15 mouse cellular contexts compared by ENCODE assay signal in the genomic region with DNA sequence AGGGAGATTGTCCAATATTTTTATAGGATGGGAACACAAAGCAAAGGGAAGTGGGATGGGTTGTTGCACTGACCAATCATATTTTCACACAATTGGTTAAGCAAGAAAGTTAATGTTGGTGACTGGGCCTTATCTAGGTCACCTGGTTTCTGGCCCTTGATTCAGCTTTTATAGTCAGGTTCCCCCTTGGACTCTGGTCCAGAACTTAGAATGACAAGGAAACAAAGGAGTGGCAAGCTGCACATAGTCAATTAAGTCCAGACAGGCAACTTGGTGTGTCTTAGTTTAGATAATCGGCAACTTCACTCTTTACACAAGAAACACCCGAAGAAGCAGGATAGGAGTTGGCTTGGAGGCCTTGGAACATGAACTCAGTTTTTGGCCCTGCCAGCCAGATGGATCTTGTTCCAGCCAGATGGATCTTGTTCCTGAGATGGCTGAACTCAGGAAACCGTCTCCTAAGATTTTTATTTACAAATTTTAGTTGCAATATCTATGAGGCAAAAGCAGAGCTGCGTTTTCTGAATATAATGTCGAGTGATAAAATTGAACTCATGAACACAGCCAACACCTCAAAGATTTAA.
A peak's percentile ranks its signal among the peaks of the same experiment; 100 is the strongest.
DNase-seq lines count a peak whose midpoint lies in the region; ATAC-seq and TF ChIP-seq lines count a peak whose summit lies in the region.
"Had no signal": no experiment of that assay in that cellular context is flagged by ENCODE, and none has a peak within 500 bp of the region (broad histone marks: within the 10 kb centered on the region; RNA-seq: fewer than 3 reads in every experiment).

No protein-coding gene starts in this region.

- WGBS in intestine, embryonic 16.5 days: 58% methylated on average over 5 of the region's 5 CpGs
- 95% methylated on average over 5 of the region's 5 CpGs for WGBS in hindbrain, embryonic 12.5 days

- H3K27ac ChIP-seq in gastrocnemius, adult 2 months: no peak overlapping the region
- H3K27ac ChIP-seq in intestine, embryonic 16.5 days (ENCODE audit: low read length): no peak overlapping the region
- no peak overlapping the region for H3K27ac ChIP-seq in hindbrain, embryonic 12.5 days
- H3K27ac ChIP-seq: forebrain, embryonic 15.5 days; heart, embryonic 13.5 days; left cerebral cortex, adult 2 months; liver, embryonic 13.5 days; midbrain, embryonic 10.5 days had no signal

- intact Hi-C loops in gastrocnemius, adult 2 months (cut with DNase I): no loop called here
- intact Hi-C loops in left cerebral cortex, postnatal 10 days (cut with DNase I): no loop called here

- H3K36me3 ChIP-seq in intestine, embryonic 16.5 days (ENCODE audit: control insufficient read depth, insufficient read depth, low read length): no peaks in the 10 kb centered on the region
- H3K36me3 ChIP-seq in hindbrain, embryonic 12.5 days: no peaks in the 10 kb centered on the region
- H3K36me3 ChIP-seq: forebrain, embryonic 15.5 days; heart, embryonic 13.5 days; liver, embryonic 13.5 days; midbrain, embryonic 10.5 days had no signal

- no peaks in the 10 kb centered on the region for H3K4me1 ChIP-seq in intestine, embryonic 16.5 days (ENCODE audit: control insufficient read depth, insufficient read depth, low read length)
- H3K4me1 ChIP-seq in hindbrain, embryonic 12.5 days: no peaks in the 10 kb centered on the region
- H3K4me1 ChIP-seq: heart, embryonic 13.5 days; liver, embryonic 13.5 days had no signal

- H3K27me3 ChIP-seq in intestine, embryonic 16.5 days (replicated peaks; ENCODE audit: control insufficient read depth, insufficient read depth, low read length): no peaks in the 10 kb centered on the region
- H3K27me3 ChIP-seq in hindbrain, embryonic 12.5 days: no peaks in the 10 kb centered on the region
- H3K27me3 ChIP-seq: forebrain, embryonic 15.5 days; heart, embryonic 13.5 days; liver, embryonic 13.5 days had no signal

- TF ChIP-seq CTCF in gastrocnemius, adult 2 months (IDR thresholded peaks at IDR 0.05): no peak

- peak; percentile 69; the same call in 1 of the 2 replicates for ATAC-seq in intestine, embryonic 16.5 days
- ATAC-seq in hindbrain, embryonic 12.5 days (ENCODE audit: low FRiP score): no peak
- ATAC-seq: activated CD4-positive, CD25-positive, alpha-beta regulatory T cell, adult 4 months; forebrain, embryonic 15.5 days had no signal

- no peak overlapping the region for H3K9ac ChIP-seq in intestine, embryonic 16.5 days (ENCODE audit: low read depth, low read length)
- H3K9ac ChIP-seq in hindbrain, embryonic 12.5 days: no peak overlapping the region
- H3K9ac ChIP-seq: forebrain, embryonic 15.5 days; heart, embryonic 13.5 days; liver, embryonic 13.5 days had no signal

- no peak overlapping the region for H3K4me3 ChIP-seq in gastrocnemius, adult 2 months
- no peak overlapping the region for H3K4me3 ChIP-seq in intestine, embryonic 16.5 days (ENCODE audit: low read length)
- no peak overlapping the region for H3K4me3 ChIP-seq in hindbrain, embryonic 12.5 days
- H3K4me3 ChIP-seq: forebrain, embryonic 15.5 days; heart, embryonic 13.5 days; left cerebral cortex, adult 2 months; liver, embryonic 13.5 days; midbrain, embryonic 10.5 days had no signal

- no peak overlapping the region for H3K4me2 ChIP-seq in intestine, embryonic 16.5 days (ENCODE audit: low read depth, low read length)
- H3K4me2 ChIP-seq in hindbrain, embryonic 12.5 days (replicated peaks): no peak overlapping the region
- H3K4me2 ChIP-seq: forebrain, embryonic 15.5 days; heart, embryonic 13.5 days; liver, embryonic 13.5 days had no signal

- DNase-seq in gastrocnemius, adult 2 months: peak; percentile 26
- no peak for DNase-seq in gastrocnemius, postnatal 4 days (ENCODE audit: low spot score in 2 of 2)
- peak; percentile 5 for DNase-seq in ovary, postnatal 36 days (ENCODE audit: low spot score)
- no peak for DNase-seq in ovary, postnatal 14 days (ENCODE audit: low spot score)
- DNase-seq in lung, postnatal 36 days: peak; percentile 11
- no peak for DNase-seq in left cerebral cortex, postnatal 10 days (ENCODE audit: extremely low spot score in 1 of 2, low spot score in 2 of 2)
- DNase-seq: liver, embryonic 13.5 days; thymus, postnatal 14 days had no signal

- H3K9me3 ChIP-seq in intestine, embryonic 16.5 days (ENCODE audit: control insufficient read depth, low read length): no peaks in the 10 kb centered on the region
- no peaks in the 10 kb centered on the region for H3K9me3 ChIP-seq in hindbrain, embryonic 12.5 days (replicated peaks)
- H3K9me3 ChIP-seq: forebrain, embryonic 15.5 days; heart, embryonic 13.5 days; liver, embryonic 13.5 days; midbrain, embryonic 10.5 days had no signal

Comparison
In these comparisons a context has a peak if more than half of its experiments do, and no peak if none do; other contexts are left out.
1. DNase-seq: peak in gastrocnemius, adult 2 months (single experiment), ovary, postnatal 36 days (single experiment) and lung, postnatal 36 days (single experiment); none in gastrocnemius, postnatal 4 days (0 of 2), ovary, postnatal 14 days (single experiment) and left cerebral cortex, postnatal 10 days (0 of 2).